Mouse (Mus musculus): ENCODE results near the gene Usp5. TPM values are rescaled to one million over a fixed set of nuclear protein-coding genes. Genes with fewer than 3 reads are reported as not detected.

Usp5 gene
- polyA plus RNA-seq, 1 experiment, result 61.7 TPM

- Histone ChIP-seq H3K36me3 (replicated peaks; ENCODE audit: low read length) (no peaks in the 10 kb centered on the region), H3K27me3 (replicated peaks) (peaks cover 99% of the 10 kb centered on the region), H3K9me3 (no peaks in the 10 kb centered on the region), H3K4me1 (peaks cover 59% of the 10 kb centered on the region), H3K4me3 (replicated peaks) (no peak overlapping the region)
- TF ChIP-seq FLI1 (IDR thresholded peaks at IDR 0.05; ENCODE audit: low read length) (no peak), GATA1 (IDR thresholded peaks at IDR 0.05; ENCODE audit: borderline replicate concordance, low read length) (no peak)
Observed at GRCm38 (mm10) chr6:124860511-124860910, 31.2 kb upstream of the Usp5 start.

- TF ChIP-seq FLI1 (IDR thresholded peaks at IDR 0.05; ENCODE audit: low read length), result no peak
- TF ChIP-seq GATA1 (IDR thresholded peaks at IDR 0.05; ENCODE audit: borderline replicate concordance, low read length), result no peak
- Histone ChIP-seq H3K4me3 (replicated peaks) (peak overlapping the region; percentile 83), H3K4me1 (peaks cover 61% of the 10 kb centered on the region), H3K9me3 (no peaks in the 10 kb centered on the region), H3K27me3 (replicated peaks) (peaks cover 97% of the 10 kb centered on the region), H3K36me3 (replicated peaks; ENCODE audit: low read length) (no peaks in the 10 kb centered on the region)
Observed at GRCm38 (mm10) chr6:124859725-124860124, 30.4 kb upstream of the Usp5 start.

GRCm38 (mm10) chr6:124858561-124859318 is 29.5 kb upstream of the Usp5 start:
- Histone ChIP-seq H3K9me3 (no peaks in the 10 kb centered on the region), H3K4me1 (peaks cover 53% of the 10 kb centered on the region), H3K27me3 (replicated peaks) (peaks cover 94% of the 10 kb centered on the region), H3K4me3 (replicated peaks) (no peak overlapping the region), H3K36me3 (replicated peaks; ENCODE audit: low read length) (no peaks in the 10 kb centered on the region)
- TF ChIP-seq FLI1 (IDR thresholded peaks at IDR 0.05; ENCODE audit: low read length) (no peak), GATA1 (IDR thresholded peaks at IDR 0.05; ENCODE audit: borderline replicate concordance, low read length) (no peak)

GRCm38 (mm10) chr6:124857840-124858530 is 28.7 kb upstream of the Usp5 start:
- Histone ChIP-seq H3K36me3 (replicated peaks; ENCODE audit: low read length) (no peaks in the 10 kb centered on the region), H3K4me3 (replicated peaks) (peak overlapping the region; percentile 91), H3K9me3 (no peaks in the 10 kb centered on the region), H3K4me1 (peaks cover 45% of the 10 kb centered on the region), H3K27me3 (replicated peaks) (peaks cover 94% of the 10 kb centered on the region)
- no peak for TF ChIP-seq GATA1 (IDR thresholded peaks at IDR 0.05; ENCODE audit: borderline replicate concordance, low read length)
- TF ChIP-seq FLI1 (IDR thresholded peaks at IDR 0.05; ENCODE audit: low read length), result no peak

- peak within 1 kb of the TSS; percentile 91 for H3K4me3 ChIP-seq (replicated peaks)
- no peaks in the 10 kb centered on the region for H3K36me3 ChIP-seq (replicated peaks; ENCODE audit: low read length)
- peaks cover 37% of the 10 kb centered on the region for H3K4me1 ChIP-seq
- H3K9me3 ChIP-seq, result no peaks in the 10 kb centered on the region
- peaks cover 91% of the 10 kb centered on the region for H3K27me3 ChIP-seq (replicated peaks)
- TF ChIP-seq GATA1 (IDR thresholded peaks at IDR 0.05; ENCODE audit: borderline replicate concordance, low read length), result no peak
- no peak for TF ChIP-seq FLI1 (IDR thresholded peaks at IDR 0.05; ENCODE audit: low read length)
Observed at GRCm38 (mm10) chr6:124856916-124857839, 27.9 kb upstream of the Usp5 start, which contains the start of gene P3h3. Gene P3h3 (minus strand): TSS chr6:124857752.

GRCm38 (mm10) chr6:124856321-124856720 is 27.0 kb upstream of the Usp5 start:
- TF ChIP-seq FLI1 (IDR thresholded peaks at IDR 0.05; ENCODE audit: low read length), result no peak
- TF ChIP-seq GATA1 (IDR thresholded peaks at IDR 0.05; ENCODE audit: borderline replicate concordance, low read length), result no peak
- Histone ChIP-seq H3K4me3 (replicated peaks) (peak overlapping the region; percentile 76), H3K9me3 (no peaks in the 10 kb centered on the region), H3K4me1 (peaks cover 34% of the 10 kb centered on the region), H3K27me3 (replicated peaks) (peaks cover 89% of the 10 kb centered on the region), H3K36me3 (replicated peaks; ENCODE audit: low read length) (no peaks in the 10 kb centered on the region)

- Histone ChIP-seq H3K9me3 (no peaks in the 10 kb centered on the region), H3K36me3 (replicated peaks; ENCODE audit: low read length) (no peaks in the 10 kb centered on the region), H3K27me3 (replicated peaks) (peaks cover 80% of the 10 kb centered on the region), H3K4me3 (replicated peaks) (no peak overlapping the region), H3K4me1 (peaks cover 30% of the 10 kb centered on the region)
- TF ChIP-seq FLI1 (IDR thresholded peaks at IDR 0.05; ENCODE audit: low read length) (no peak), GATA1 (IDR thresholded peaks at IDR 0.05; ENCODE audit: borderline replicate concordance, low read length) (no peak)
Observed at GRCm38 (mm10) chr6:124854647-124855046, 25.4 kb upstream of the Usp5 start.

- Histone ChIP-seq H3K9me3 (no peaks in the 10 kb centered on the region), H3K36me3 (replicated peaks; ENCODE audit: low read length) (no peaks in the 10 kb centered on the region), H3K4me1 (peaks cover 25% of the 10 kb centered on the region), H3K4me3 (replicated peaks) (no peak overlapping the region), H3K27me3 (replicated peaks) (peaks cover 64% of the 10 kb centered on the region)
- TF ChIP-seq GATA1 (IDR thresholded peaks at IDR 0.05; ENCODE audit: borderline replicate concordance, low read length) (no peak), FLI1 (IDR thresholded peaks at IDR 0.05; ENCODE audit: low read length) (no peak)
Observed at GRCm38 (mm10) chr6:124850535-124850934, 21.3 kb upstream of the Usp5 start.

GRCm38 (mm10) chr6:124847305-124847704 is 18.0 kb upstream of the Usp5 start:
- H3K36me3 ChIP-seq (replicated peaks; ENCODE audit: low read length), result no peaks in the 10 kb centered on the region
- no peaks in the 10 kb centered on the region for H3K9me3 ChIP-seq
- H3K27me3 ChIP-seq (replicated peaks), result peaks cover 56% of the 10 kb centered on the region
- TF ChIP-seq FLI1 (IDR thresholded peaks at IDR 0.05; ENCODE audit: low read length) (no peak), GATA1 (IDR thresholded peaks at IDR 0.05; ENCODE audit: borderline replicate concordance, low read length) (no peak)
- H3K4me3 ChIP-seq (replicated peaks), result peak overlapping the region; percentile 72
- peaks cover 20% of the 10 kb centered on the region for H3K4me1 ChIP-seq
